Mouse (Mus musculus): ENCODE results near the gene Rbks.
"Not testable (repeated sequence)": the region's sequence is repeated elsewhere in the genome, so short reads cannot be mapped to it uniquely, and the experiment has no call there.

Gene Rbks

DNA sequence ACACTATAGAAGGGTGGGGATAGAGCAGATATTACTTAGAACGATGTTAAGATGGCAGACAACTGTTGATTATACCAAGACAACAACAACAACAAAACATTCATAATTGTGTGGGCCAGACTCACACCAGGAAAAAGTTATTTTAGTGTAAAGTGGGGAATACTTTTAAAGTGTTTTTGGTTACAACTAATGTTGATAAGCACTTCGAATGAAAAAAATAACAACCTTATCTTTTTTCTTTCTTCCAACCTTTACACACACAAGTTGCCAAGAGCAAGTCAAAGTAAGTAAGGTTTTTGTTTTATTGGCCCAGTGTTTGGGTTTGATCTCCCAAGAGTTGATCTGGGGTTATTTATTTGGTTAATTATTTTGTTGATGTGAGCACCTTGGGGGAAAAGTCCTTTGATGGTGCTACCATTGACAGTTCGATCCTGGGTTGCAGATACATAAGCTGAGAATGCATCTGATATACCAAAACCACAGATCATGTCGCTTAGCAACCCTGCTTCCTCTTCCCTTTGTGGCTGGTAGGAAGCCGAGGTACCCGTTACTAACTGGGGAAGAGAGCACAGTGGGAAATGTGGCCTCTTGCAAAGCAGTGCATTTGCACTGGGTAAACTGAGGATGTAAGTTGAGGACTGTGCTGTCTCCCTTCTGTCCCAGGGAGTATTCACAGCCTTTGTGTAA, 82.9 kb downstream of the Rbks start:
- no peak for DNase-seq

DNA sequence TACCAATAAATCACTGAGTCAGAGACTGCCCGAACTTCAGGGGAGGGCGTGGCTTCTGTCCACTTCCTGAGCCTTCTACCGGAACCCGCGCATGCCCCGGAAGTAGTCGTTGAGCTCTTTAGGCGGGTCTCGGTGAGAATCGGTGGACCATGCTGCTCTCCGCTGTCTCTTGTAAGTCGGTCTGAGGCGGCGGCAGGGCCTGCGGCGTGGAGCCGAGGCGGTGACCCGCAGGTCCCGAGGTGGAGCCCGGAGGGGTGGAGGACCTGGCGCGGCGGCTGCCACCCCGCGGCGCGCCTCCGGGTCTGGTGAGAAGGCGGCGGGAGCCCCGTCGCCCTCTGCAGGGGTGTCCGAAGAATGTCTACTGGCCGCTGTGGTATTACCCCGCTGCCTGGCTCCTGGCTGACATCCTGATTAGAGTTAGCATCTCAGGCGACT, 83.6 kb downstream of the Rbks start:
- DNase-seq: peak; percentile 94

DNA sequence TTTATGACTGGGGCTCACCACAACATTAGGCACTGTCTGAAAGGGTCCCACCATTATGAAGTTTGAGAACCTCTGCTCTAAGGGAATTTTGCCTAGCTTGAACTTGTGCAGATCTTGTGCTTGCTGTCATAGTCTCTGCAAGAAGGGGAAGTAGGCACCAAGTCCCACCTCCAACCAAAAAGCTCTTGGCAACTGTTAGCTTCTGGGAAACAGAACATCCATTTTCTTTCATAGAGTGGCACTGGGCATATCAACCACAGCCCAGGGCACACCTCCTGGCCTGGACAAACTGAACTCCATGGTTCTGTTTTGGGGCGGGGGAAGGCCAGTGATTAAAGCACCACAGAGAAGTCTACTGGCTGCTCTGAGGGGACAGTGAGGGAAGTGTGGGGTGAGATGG, 86.2 kb downstream of the Rbks start:
- no peak for DNase-seq

DNA sequence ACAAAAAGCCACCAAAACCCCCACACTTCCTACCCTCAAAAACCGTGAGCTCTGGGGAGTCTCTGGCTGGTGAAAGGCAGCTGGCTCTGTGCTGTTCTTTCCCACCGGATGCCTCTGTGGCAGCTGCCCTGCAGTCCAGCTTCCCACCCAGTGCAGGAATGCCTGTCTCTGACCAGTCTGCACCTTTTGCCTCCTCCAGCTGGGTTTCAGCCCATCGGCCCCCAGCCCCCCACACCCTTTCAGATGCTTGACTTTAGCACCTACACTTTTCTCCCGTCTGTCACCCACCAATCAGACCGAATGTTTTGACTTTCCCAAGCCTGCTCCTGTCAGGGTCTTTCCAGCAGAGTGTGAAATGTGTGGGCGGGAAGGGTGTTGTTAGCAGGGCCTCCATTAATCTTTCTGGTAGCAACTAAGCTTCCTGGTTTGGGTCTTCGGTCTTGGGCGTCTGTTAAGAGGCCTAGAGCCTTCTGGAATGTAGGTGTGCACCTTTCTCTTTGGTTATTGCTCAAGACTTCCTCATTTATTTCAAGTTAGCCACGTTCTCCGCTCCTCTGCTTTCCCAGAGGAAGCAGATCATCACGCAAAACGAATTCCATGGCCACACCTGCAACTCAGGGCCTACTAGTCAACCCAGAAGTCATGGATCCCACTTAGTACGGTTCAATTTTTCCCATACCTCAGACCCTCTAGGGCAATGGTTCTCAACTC, 86.9 kb downstream of the Rbks start:
- no peak for DNase-seq

DNA sequence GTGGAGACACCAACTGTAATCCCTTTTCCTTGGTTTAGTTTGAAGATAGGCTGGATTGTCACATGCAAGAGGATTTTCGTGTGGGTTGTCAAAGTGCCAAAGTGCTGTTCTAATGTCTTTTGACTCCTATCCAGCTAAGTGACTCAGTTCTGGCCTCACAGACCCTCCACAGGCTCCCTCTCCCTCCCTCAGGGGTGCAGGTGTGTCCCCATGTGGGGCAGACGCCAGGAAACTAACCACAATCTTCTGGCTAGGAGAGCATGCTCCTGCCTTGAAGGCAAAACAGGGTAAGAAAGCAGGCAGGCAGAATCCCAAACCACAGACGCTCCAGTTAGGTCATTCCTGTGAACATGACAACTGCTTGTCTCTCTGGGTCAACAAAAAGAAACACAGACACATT, 91.3 kb downstream of the Rbks start:
- DNase-seq: no peak

DNA sequence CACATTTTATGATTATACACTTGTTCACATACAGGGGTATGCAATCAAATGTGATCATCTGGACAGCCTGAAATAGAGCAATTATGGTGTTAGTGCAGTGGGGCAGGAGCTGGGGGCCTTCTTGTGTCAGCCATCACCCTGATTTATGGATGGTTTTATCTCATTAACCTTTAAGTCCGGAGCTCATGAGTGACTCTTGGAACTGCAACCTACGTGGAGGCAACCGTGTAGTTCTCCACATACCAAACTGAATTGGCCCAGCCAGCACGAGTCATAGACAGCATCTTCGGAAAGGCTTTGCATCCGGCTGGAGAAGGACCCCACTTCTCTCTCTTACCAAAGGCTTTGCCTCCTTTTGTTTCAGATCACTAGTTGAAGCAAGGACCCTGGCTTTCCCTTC, 93.7 kb downstream of the Rbks start:
- no peak for DNase-seq

DNA sequence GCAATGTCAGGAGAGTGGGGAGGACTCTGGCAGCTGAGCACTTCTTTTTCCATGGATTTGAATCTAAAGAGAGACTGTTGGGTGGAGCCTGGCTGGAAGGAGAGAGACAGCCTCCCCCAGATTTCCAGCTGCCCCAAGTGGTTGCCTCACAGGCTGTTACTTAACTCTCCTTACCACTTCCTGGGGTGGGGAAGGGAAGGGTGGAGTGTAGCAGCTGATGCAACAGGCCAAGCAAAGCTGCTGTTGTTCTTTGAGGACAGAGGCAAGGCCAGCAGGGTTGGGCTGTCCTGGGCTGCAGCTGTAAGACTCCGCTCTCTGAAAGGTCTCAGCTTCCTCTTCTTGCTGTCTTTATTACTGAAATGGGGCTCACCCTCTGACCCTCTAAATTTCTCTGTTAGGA, 95.0 kb downstream of the Rbks start:
- no peak for DNase-seq

DNA sequence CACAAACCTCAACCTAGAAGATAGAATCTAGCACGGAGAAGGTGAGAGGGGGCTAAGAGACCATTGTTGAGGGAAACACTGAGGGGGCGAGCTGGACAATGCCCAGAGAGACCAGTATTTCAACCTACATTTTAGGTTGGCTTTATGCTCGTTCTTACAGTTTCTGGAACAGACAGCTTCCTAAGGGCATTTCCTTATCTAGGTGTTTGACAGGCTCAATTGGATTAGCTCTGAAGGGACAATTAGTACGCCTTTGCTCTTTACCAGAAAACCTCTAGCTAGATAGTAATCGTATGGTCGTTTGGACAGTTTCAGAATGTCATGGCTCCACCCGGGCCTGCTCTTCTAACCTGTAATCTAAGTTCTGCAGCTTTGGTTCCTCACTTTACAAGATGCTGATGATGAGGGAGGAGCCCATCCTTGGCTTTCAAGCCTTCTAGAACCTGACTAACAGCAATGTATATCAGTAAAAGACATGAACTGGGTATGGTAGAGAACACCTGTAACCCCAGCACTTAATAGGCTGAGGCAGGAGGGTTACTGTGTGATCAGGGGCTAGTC, 96.2 kb downstream of the Rbks start:
- DNase-seq: no peak

DNA sequence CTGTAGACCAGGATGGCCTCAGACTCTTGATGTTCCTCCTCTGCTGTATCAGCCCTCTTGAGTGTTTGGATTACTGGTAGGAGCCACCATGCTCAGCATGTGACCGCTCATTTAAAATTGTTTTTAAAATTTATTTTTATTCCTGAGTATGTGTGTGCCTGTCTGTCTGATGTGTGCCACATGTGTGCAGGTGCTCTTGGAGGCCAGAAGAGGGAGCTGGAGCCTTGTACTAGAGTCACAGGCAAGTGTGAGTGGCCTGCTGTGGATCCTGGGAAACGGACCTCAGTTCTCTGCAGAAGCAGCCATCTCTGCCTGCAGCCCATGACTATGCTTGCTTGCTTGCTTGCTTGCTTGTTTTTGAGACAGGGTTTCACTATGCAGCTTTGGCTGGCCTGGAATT, 98.3 kb downstream of the Rbks start:
- DNase-seq: no peak

DNA sequence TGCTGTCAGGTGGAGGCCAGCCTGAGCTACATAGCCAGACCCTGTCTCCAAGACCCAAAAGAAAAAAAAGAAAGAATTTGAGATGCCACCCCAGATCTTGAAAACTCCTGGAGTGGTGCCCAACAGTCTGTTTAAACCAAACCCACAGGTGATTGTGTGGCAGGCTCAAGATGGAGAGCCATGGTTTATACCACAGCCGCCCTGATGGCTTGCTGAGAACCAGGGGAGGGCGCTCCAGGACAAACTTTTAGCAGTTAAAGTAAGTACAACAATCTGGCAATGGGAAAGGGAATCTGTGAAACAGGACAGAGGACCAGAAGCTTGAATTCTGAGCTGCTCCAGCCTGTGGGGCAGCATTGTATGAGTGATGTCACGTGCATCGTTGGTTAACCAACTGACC, 98.8 kb downstream of the Rbks start:
- DNase-seq: peak; percentile 66

DNA sequence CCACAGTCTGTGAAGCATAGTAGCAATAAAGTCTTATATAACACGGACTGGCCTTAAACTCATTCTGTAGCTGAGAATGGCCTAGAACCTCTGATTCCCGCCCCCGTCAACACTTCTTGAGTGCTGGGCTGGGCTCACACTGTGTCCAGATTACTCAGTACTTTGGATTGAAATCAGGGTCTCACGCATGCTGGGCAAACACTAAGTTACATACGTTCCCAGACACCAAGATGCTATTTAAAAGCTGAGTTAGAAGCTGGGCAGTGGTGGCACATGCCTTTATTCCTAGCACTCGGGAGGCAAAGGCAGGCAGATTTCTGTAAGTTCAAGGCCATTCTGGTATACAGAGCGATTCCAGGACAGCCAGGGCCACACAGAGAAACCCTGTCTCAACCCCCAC, 99.3 kb downstream of the Rbks start:
- no peak for DNase-seq

DNA sequence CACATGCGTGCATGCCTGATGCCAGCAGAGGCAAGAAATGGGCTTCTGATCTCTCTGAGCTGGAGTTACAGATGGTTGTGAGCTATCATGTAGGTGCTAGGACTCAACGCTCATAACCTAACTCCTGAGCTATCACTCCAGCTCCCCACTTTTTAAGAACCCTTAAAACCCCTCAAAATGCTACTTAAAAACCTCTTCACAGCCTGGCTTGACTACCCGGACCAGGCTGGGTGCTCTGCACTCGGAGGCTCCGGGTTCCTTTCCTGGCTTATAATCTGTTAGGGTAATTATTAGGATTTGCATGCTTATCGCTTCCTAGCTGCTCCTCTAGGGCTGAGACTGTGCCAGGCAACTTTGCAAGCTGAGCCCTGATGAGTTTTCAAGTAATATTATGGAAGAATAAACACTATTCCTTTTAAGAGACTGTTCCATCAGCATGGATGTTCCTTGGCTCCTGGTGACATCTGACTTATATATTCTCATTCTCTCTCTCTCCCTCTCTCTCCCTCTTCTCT, 99.9 kb downstream of the Rbks start:
- no peak for DNase-seq

DNA sequence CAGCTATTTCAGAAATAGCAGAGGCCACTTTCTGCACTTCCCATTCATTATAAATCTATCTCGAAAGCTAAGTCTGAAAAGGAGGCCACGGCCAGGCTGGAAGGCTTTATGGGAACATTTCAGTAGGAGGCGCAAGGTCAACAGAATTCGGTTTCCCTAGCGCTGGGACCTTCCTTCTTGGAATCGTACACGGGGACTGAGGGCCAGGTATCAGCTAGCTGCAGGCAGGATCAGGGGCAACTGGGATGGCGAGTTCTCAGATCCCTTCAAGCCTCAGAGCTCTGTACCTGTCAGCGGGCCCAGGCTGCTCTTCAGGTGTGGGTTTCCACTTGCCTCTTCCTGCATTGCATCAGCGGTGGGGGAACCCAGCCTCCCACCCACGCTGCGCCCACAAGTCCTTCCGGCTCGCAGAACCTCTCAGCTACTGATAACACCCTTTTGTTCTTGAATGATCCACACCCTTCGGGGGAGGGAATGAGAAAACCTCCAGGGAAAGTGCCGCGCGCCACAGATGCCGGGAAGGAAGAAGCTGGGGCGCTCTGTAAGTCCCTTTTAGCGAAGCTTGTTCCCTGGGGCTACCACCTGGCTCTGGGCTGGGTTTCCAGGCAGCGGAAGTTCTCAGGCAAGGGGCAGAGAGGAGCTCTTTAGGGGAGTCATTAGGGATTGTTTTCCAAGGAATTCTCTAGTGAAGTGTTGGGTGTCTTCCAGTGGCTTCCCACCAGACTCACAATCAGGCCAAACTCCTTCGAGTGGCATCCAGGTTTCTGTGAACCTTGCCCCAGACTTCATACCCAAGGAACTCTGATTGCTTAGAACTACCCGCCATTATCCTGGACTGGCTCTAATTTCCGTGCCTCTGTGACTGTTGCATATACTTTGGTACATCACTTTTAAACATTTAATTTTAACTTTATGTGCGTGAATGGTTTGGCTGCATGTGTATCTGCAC, 100.7 kb downstream of the Rbks start, which contains the start of gene Mrpl33:
TSS of gene Mrpl33 (plus strand) at position 455 of the 949 bp plus-strand sequence.
- DNase-seq: peak; percentile 68

DNA sequence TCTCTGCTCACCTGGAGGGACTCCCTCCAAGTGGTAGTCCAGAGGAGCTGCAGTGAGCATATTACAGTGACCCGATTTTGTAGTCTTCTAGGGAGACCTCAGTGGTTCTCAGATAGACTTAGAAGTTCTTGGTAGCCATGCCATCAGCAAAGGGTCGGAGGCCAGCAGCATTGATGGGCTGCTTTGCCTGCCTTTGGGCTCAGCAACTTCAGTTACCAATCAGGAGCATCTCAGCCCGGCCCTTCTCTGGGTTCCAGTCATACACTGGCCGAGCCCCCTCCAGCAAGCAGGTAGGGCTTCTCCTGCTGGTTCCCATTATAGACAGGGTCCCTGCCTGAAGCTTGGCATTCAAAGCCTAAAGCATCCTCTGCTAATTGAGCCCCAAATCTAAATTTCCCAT, 101.6 kb downstream of the Rbks start:
- DNase-seq: no peak

DNA sequence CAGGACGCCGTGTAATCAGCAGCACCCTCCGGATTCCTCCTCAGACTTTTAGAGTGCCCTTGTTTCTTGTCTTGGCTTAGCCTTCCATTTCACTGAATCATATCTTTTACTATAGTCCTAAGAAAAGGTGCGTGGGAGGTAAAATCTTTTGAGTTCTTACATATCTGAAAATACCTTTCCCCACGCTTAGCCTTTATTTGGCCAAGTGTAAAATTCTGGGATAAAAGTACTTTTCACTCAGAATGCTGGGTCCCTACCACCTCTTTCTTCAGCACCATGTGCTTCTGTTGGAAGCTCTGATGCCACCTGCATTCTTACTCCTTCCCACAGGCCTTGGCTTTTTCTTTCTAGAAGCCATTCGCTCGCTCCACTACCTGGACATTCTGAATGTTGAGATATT, 106.3 kb downstream of the Rbks start:
- no peak for DNase-seq

DNA sequence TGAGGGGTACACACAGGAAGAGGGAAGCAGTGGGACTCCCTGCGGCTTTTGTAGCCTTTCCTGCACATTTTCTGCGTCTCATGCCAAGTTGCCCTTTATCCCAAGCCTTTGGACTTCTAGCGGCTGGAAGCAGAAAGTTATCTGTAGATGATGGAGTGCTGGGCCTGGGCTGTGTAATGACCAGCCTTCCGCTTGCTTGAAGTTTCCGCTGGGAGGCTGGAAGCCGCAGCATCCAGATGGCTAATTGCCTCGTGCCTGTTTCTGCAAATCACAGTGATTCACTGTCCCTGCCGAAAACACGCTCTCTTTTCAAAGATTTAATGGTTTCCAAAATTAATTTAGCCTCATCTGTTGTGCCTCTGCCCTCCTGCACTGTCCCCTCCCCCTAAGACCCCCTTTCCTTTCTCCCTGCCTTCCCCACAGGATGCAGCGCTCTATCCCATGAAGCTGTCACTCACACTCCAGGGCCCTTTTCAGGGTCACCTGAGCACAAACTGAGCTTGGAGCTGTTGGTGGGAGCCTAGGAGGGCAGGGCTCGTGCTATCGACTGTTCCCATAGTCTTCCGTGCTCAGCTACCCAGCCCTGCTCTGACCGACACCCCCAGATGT, 107.6 kb downstream of the Rbks start:
- DNase-seq: peak; percentile 55

DNA sequence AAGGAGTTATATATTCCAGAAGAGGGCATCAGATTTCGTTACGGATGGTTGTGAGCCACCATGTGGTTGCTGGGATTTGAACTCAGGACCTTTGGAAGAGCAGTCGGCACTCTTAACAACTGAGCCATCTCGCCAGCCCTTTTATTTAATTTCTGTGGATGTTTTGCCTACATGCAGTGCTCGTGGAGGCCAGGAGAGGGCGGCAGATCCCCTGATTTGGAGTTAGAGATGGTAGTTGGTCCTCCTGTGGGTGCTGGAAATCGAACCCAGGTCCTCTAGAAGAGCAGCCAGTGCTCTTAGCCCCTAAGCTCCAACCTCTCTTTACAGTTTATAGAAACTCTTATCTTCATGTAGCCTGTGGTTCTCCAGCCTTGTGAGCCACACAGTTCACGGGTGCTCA, 108.8 kb downstream of the Rbks start:
- DNase-seq: not testable (repeated sequence)

DNA sequence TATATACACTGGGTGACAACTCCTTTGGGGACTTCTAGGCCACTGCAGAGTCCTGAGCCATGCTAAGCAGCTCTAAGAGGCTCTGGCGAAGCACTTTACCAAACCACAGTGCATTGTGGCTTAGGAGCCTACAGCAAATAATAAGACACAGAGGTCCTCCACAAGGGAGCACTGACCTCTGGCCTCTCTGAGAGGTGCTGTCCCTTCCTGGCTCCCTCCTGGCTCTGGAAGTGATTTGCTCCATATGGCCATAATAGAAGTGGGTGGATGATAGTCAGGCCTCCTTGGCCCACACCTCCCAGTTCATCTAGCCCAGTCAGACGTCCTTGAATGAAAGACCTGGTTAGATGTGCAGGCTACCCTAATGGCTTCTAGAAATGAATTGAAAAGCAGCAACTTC, 109.4 kb downstream of the Rbks start:
- no peak for DNase-seq

DNA sequence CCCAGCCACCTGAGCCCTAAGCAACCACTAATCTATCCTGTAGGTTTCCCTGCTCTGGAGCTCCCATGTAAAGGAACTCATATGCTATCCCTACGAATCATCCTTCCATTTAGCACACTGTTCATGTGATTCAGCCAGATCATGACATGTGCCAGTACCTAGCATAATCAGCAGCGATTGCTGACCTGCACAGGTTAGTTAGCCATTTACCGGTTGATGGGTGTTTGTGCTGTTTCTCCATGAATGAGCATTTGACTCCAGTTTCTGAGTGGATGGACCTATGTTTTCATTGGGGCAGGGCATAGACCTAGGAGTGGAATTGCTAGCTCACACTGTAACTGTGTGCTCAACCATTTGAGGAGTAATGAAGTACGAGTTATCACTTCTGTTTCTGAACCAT, 111.9 kb downstream of the Rbks start:
- no peak for DNase-seq

DNA sequence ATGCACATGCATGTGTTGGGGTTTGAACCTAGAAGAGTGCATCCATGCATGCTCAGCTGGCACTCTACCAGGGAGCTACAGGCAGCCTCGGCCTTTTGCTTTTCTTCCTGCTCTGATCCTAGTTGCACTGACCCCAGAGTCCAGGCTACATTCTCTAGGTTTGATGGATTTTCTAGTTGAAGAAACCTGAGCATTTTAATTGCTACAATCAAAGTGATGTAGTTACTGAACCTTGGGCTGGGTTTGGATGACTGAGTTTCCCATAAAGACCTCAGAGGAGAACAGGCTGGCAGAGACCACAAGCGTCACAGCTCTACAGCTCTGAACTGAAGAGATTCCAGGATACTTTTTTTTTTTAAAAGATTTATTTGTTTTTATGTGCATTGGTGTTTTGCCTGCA, 114.2 kb downstream of the Rbks start:
- no peak for DNase-seq

DNA sequence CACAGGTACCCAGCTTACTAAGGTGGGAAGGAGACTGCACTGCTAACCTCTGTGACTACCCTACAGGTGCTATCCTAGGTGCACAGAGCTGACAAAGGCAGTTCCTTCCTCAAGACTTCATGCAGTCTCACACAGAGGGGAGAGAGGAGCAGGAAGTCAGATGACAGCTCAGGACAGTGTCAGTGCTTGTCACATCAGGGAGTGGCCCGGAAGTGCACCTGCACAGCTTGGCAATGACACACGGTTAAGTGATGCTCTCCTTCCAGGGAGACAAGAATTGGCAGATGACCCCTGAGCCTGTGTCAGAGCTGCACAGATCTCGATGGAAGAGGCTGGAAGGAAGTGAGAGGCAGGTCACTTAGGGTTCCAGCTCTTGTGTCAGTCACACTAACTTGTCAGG, 115.5 kb downstream of the Rbks start:
- no peak for DNase-seq

DNA sequence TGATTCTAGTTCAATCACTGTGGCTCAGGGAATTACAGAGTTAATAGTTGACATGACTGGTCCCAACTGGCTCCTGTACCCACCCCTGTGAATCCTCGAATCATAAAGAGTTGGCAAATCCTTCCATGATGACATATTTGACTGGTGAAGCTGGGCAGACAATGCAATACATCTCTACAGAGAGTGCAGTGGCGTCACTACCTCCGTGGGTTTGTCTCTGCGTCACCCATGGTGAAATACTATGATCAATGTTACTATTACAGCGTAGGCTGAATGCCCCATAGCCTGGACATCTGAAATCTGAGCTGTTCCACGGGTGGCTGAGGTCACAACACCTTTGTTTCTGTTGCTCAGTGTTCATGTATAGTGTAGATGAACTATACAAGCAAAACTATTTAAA, 116.2 kb downstream of the Rbks start:
- no peak for DNase-seq

DNA sequence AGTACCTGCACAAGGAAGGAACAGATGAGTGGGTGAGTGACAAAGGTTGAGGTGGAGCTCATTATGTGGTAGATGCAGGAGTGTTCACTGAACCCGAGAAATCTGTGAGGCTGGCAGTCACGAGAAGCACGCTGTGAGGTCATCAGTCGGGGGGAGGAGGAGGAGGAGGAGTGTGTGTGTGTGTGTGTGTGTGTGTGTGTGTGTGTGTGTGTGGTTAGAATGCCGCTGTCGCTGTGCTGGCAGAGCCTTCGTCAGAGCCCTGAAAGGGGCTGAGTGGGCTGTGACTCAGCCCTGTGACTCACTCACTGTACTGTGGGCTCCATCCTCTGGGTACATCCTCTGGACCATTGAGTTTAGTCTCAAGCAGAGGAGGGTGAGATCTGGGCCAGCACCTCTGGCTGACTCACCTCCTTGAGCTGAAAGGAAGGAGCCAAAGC, 120.9 kb downstream of the Rbks start:
- DNase-seq: no peak
